8 mouse cellular contexts compared by ENCODE assay signal in genomic region chr1:193668841-193669240, GRCm38 (mm10).
DNase-seq lines count a peak whose midpoint lies in the region; ATAC-seq and TF ChIP-seq lines count a peak whose summit lies in the region.

No protein-coding gene starts in this region.

- DNase-seq in gastrocnemius, postnatal 10 days: peak; percentile 14
- DNase-seq in gastrocnemius, postnatal 25 days: no peak
- DNase-seq in MEL-GATA-1-ER (ENCODE audit: extremely low read depth, low read depth): peak; percentile 90
- DNase-seq in heart, postnatal 10 days: peak; percentile 61 to 69
- peak; percentile 23 for DNase-seq in liver, embryonic 11.5 days (ENCODE audit: low spot score)
- DNase-seq in layer of hippocampus, adult 2 months (ENCODE audit: low spot score in 2 of 2): no peak
- DNase-seq in layer of hippocampus, adult 8-10 months (ENCODE audit: low spot score in 2 of 2): no peak
- DNase-seq in thymus, adult 2 months: no peak

- H3K36me3 ChIP-seq in liver, embryonic 11.5 days (ENCODE audit: control insufficient read depth, insufficient read depth, low read length): no peaks in the 10 kb centered on the region
- H3K36me3 ChIP-seq in thymus, adult 2 months (ENCODE audit: control insufficient read depth, insufficient read depth, low read length): no peaks in the 10 kb centered on the region

- no peak for TF ChIP-seq CTCF in layer of hippocampus, adult 2 months (conservative IDR thresholded peaks at IDR 0.05)
- no peak for TF ChIP-seq CTCF in thymus, adult 2 months (IDR thresholded peaks at IDR 0.05; ENCODE audit: borderline replicate concordance, control insufficient read depth, extremely low read depth, insufficient read depth, low read length, poor library complexity)

- no peak overlapping the region for H3K27ac ChIP-seq in liver, embryonic 11.5 days (ENCODE audit: low read depth, low read length)
- H3K27ac ChIP-seq in layer of hippocampus, adult 2 months: no peak overlapping the region
- H3K27ac ChIP-seq in thymus, adult 2 months (ENCODE audit: control insufficient read depth, insufficient read depth, low read length): no peak overlapping the region

- no peaks in the 10 kb centered on the region for H3K27me3 ChIP-seq in liver, embryonic 11.5 days (replicated peaks; ENCODE audit: control insufficient read depth, insufficient read depth, low read length)
- H3K27me3 ChIP-seq in thymus, adult 2 months (ENCODE audit: control insufficient read depth, insufficient read depth, low read length): no peaks in the 10 kb centered on the region

- no peak for ATAC-seq in liver, embryonic 11.5 days (replicated peaks; ENCODE audit: low FRiP score)

- no peaks in the 10 kb centered on the region for H3K4me1 ChIP-seq in liver, embryonic 11.5 days (replicated peaks; ENCODE audit: control insufficient read depth, insufficient read depth, low read length)
- no peaks in the 10 kb centered on the region for H3K4me1 ChIP-seq in thymus, adult 2 months (replicated peaks; ENCODE audit: control insufficient read depth, insufficient read depth, low read length)

- no peak overlapping the region for H3K4me3 ChIP-seq in liver, embryonic 11.5 days (ENCODE audit: low read depth, low read length)
- no peak overlapping the region for H3K4me3 ChIP-seq in layer of hippocampus, adult 2 months
- no peak overlapping the region for H3K4me3 ChIP-seq in thymus, adult 2 months (ENCODE audit: control insufficient read depth, insufficient read depth, low read length)

- no peaks in the 10 kb centered on the region for H3K9me3 ChIP-seq in liver, embryonic 11.5 days (ENCODE audit: control insufficient read depth, low read length)

- H3K4me2 ChIP-seq in liver, embryonic 11.5 days: no peak overlapping the region

- intact Hi-C loops in heart, postnatal 10 days (cut with DNase I): loop anchor here (5.0 kb wide), 2 partner anchors 37 to 92 kb away; no protein-coding TSS in a partner anchor

- no peak overlapping the region for H3K9ac ChIP-seq in liver, embryonic 11.5 days (ENCODE audit: low read depth, low read length)

- no peak for TF ChIP-seq POLR2A in thymus, adult 2 months (IDR thresholded peaks at IDR 0.05; ENCODE audit: control insufficient read depth, extremely low read depth, insufficient read depth, low read length, poor library complexity)

Comparison
In these comparisons a context has a peak if more than half of its experiments do, and no peak if none do; other contexts are left out.
1. DNase-seq: peak in gastrocnemius, postnatal 10 days (single experiment), MEL-GATA-1-ER (single experiment), heart, postnatal 10 days (2 of 2) and liver, embryonic 11.5 days (single experiment); none in gastrocnemius, postnatal 25 days (single experiment), layer of hippocampus, adult 2 months (0 of 2), layer of hippocampus, adult 8-10 months (0 of 2) and thymus, adult 2 months (single experiment).